Mouse (Mus musculus): Measurements from ENCODE around the gene Trappc6b. TPM values are rescaled to one million over a fixed set of nuclear protein-coding genes. Genes with fewer than 3 reads are reported as not detected.
"Not testable (repeated sequence)": the region's sequence is repeated elsewhere in the genome, so short reads cannot be mapped to it uniquely, and the experiment has no call there.

The Trappc6b gene
- polyA plus RNA-seq, 1 experiment from 2014 or later: 90.5 TPM

DNA sequence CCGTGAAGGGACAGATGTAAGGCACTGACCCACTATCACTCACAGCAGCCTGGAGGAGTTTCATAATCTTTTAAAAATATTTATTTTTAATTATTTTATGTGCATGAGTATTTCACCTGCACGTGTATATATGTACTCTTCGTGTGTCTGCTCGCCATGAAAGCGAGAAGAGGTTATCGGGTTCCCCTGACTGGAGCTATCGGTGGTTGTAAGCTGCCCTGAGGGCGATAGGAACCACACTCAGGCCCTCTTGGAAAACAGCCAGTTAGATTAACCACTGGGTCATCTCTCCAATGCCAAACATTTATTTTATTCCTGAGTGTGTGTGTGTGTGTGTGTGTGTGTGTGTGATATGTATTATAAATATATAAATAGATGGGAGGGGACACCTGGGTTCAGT, 3.6 kb upstream of the Trappc6b start:
- H3K4me3 ChIP-seq (replicated peaks; ENCODE audit: low read length): no peak overlapping the region
- 83% methylated on average over 8 of the region's 8 CpGs for WGBS
- peaks cover 12% of the 10 kb centered on the region for H3K4me1 ChIP-seq (ENCODE audit: control insufficient read depth, insufficient read depth, low read length)
- no peak for ATAC-seq (ENCODE audit: insufficient read depth, low FRiP score)
- peaks cover 10% of the 10 kb centered on the region; the same call in 1 of the 2 replicates for H3K36me3 ChIP-seq (ENCODE audit: control insufficient read depth, insufficient read depth, low read length)
- H3K4me2 ChIP-seq (ENCODE audit: low read depth, low read length): no peak overlapping the region
- H3K27ac ChIP-seq (ENCODE audit: low read length): no peak overlapping the region
- H3K9ac ChIP-seq (ENCODE audit: low read length): no peak overlapping the region
- H3K9me3 ChIP-seq (replicated peaks; ENCODE audit: control insufficient read depth, low read length): no peaks in the 10 kb centered on the region
- no peaks in the 10 kb centered on the region for H3K27me3 ChIP-seq (ENCODE audit: control insufficient read depth, insufficient read depth, low read length)

DNA sequence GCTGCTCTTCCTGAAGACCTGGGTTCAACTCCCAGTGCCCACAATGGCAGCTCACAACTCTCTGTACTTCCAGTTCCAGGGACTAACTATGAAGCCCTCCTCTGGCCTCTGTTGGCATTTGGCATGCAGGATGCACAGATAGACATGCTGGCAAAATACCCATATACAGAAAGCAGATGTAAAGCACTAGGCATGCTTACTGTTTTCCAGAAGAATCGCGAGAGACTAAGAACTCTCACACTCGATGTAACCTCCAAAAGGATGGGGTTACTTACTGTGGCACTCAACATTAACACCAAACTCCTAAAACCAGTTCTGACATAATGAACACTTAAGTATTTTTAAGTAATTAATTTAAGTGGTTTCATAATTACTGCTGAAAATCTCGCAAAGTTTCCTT, 950 bp downstream of the Trappc6b start:
- H3K4me1 ChIP-seq (ENCODE audit: control insufficient read depth, insufficient read depth, low read length): peaks cover 10% of the 10 kb centered on the region; the same call in 1 of the 2 replicates
- H3K9me3 ChIP-seq (replicated peaks; ENCODE audit: control insufficient read depth, low read length): 0 out of 2 replicates have a peak, but pooled peaks cover 4% of the 10 kb centered on the region
- peak overlapping the region; percentile 77 for H3K4me3 ChIP-seq (replicated peaks; ENCODE audit: low read length)
- 50% methylated on average over 4 of the region's 4 CpGs for WGBS
- no peaks in the 10 kb centered on the region for H3K27me3 ChIP-seq (ENCODE audit: control insufficient read depth, insufficient read depth, low read length)
- peak overlapping the region; percentile 98 for H3K9ac ChIP-seq (ENCODE audit: low read length)
- peaks cover 12% of the 10 kb centered on the region for H3K36me3 ChIP-seq (ENCODE audit: control insufficient read depth, insufficient read depth, low read length)
- peak overlapping the region; percentile 65 for H3K4me2 ChIP-seq (ENCODE audit: low read depth, low read length)
- peak overlapping the region; percentile 86; the same call in 1 of the 2 replicates for H3K27ac ChIP-seq (ENCODE audit: low read length)
- ATAC-seq (ENCODE audit: insufficient read depth, low FRiP score): no peak

DNA sequence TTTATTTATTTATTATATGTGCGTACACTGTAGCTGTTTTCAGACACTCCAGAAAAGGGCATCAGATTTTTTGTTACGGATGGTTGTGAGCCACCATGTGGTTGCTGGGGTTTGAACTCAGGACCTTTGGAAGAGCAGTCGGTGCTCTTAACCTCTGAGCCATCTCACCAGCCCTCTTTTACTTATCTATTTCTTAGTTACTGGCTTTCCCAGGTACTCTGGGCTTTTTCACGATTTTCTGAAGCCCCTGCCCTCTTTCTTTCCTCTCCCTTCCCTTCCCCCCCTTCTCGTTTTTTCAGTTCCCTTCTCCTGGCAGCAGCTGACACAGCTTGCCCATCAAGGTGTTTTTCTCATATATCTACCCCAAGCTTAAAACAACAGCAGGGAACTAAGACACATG, 3.0 kb downstream of the Trappc6b start:
- H3K36me3 ChIP-seq (ENCODE audit: control insufficient read depth, insufficient read depth, low read length): peaks cover 12% of the 10 kb centered on the region
- not testable (repeated sequence) for H3K9ac ChIP-seq (ENCODE audit: low read length); H3K9me3 ChIP-seq (replicated peaks; ENCODE audit: control insufficient read depth, low read length); H3K4me2 ChIP-seq (ENCODE audit: low read depth, low read length); H3K4me3 ChIP-seq (replicated peaks; ENCODE audit: low read length); ATAC-seq (ENCODE audit: insufficient read depth, low FRiP score); H3K4me1 ChIP-seq (ENCODE audit: control insufficient read depth, insufficient read depth, low read length); H3K27me3 ChIP-seq (ENCODE audit: control insufficient read depth, insufficient read depth, low read length); H3K27ac ChIP-seq (ENCODE audit: low read length)
- WGBS: 82% methylated on average over 5 of the region's 5 CpGs

DNA sequence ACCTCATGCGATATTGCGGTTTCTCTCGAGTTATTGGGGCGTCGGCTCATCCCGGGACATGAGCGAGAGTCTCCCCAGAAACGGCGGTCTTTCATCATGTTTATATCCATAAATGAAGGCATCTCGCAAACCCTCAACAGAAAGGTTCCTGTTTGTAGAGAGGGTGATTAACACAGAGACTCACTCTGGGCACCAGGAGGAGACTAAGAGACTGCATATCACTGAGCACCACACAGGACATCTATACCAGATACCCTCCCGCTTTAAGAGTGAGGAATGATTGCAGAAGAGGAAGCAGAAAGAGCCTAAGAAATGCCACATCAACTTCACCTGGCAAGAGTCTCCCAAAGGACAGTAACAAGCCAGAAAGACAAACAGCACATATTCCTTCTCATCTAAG, 5.0 kb downstream of the Trappc6b start:
- peaks cover 12% of the 10 kb centered on the region for H3K36me3 ChIP-seq (ENCODE audit: control insufficient read depth, insufficient read depth, low read length)
- peaks cover 10% of the 10 kb centered on the region; the same call in 1 of the 2 replicates for H3K4me1 ChIP-seq (ENCODE audit: control insufficient read depth, insufficient read depth, low read length)
- H3K9me3 ChIP-seq (replicated peaks; ENCODE audit: control insufficient read depth, low read length): 0 out of 2 replicates have a peak, but pooled peaks cover 4% of the 10 kb centered on the region
- no peaks in the 10 kb centered on the region for H3K27me3 ChIP-seq (ENCODE audit: control insufficient read depth, insufficient read depth, low read length)
- no peak overlapping the region for H3K27ac ChIP-seq (ENCODE audit: low read length)
- no peak overlapping the region for H3K9ac ChIP-seq (ENCODE audit: low read length)
- WGBS: 96% methylated on average over 11 of the region's 11 CpGs
- no peak overlapping the region for H3K4me3 ChIP-seq (replicated peaks; ENCODE audit: low read length)
- ATAC-seq (ENCODE audit: insufficient read depth, low FRiP score): no peak
- no peak overlapping the region for H3K4me2 ChIP-seq (ENCODE audit: low read depth, low read length)

DNA sequence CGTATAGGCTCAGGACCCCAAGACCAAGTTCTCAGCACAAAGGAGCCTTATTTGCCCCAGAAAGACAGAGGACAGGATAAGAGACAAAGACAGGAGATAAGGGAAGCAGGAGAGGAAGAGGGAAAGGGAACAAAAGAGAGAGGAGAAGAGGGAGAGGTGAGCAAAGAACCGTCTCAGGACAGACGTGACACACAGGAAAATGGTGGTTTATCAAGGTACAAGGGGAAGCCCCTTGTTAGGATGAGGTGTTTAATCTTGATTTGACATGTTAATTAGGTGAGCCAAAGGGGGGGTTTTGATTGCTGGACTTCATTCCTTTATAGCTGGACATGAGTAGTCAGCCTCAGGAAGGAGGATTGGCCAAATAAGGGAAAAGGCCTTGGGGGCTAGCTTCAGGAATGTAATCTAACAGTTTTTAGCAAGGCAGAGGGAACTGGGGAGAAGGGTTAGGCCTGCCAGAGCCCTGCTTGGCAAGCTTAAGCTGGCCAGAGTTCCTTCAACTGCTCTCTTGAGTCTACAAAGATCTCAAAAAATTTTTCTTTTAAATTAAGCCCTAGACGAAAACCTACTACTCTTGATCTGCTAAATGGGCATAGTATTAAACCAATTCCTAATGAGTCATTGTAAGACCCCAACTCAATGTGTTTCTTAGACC, 5.9 kb downstream of the Trappc6b start:
- H3K9me3 ChIP-seq (replicated peaks; ENCODE audit: control insufficient read depth, low read length): 0 out of 2 replicates have a peak, but pooled peaks cover 4% of the 10 kb centered on the region
- no peak overlapping the region for H3K4me3 ChIP-seq (replicated peaks; ENCODE audit: low read length)
- no peak for ATAC-seq (ENCODE audit: insufficient read depth, low FRiP score)
- no peaks in the 10 kb centered on the region for H3K27me3 ChIP-seq (ENCODE audit: control insufficient read depth, insufficient read depth, low read length)
- peaks cover 12% of the 10 kb centered on the region for H3K36me3 ChIP-seq (ENCODE audit: control insufficient read depth, insufficient read depth, low read length)
- H3K27ac ChIP-seq (ENCODE audit: low read length): no peak overlapping the region
- peaks cover 9% of the 10 kb centered on the region; the same call in 1 of the 2 replicates for H3K4me1 ChIP-seq (ENCODE audit: control insufficient read depth, insufficient read depth, low read length)
- no peak overlapping the region for H3K9ac ChIP-seq (ENCODE audit: low read length)
- H3K4me2 ChIP-seq (ENCODE audit: low read depth, low read length): no peak overlapping the region
- WGBS: 72% methylated on average over 4 of the region's 4 CpGs

DNA sequence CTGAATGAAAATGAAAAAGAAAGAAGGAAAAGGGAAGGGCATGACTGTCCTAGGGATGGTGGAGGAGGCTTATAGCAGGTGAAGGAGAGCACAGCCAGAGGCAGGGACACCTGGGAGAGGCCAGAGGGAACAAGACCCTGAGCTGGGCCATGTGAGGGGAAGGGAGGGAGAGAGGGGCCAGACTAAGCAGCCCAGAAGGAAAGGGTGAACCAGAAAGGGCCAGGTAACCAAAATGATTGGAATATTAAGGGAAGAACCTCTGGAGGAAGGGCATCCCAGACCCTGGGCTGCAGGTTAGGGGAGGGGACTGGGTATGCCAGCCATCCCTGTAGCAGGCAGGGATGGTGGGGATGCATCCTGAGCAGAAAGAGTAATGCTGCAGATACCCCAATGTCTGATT, 7.3 kb downstream of the Trappc6b start:
- no peak overlapping the region for H3K9ac ChIP-seq (ENCODE audit: low read length)
- 0 out of 2 replicates have a peak, but pooled peaks cover 4% of the 10 kb centered on the region for H3K9me3 ChIP-seq (replicated peaks; ENCODE audit: control insufficient read depth, low read length)
- peaks cover 12% of the 10 kb centered on the region for H3K36me3 ChIP-seq (ENCODE audit: control insufficient read depth, insufficient read depth, low read length)
- ATAC-seq (ENCODE audit: insufficient read depth, low FRiP score): no peak
- H3K4me2 ChIP-seq (ENCODE audit: low read depth, low read length): no peak overlapping the region
- H3K4me1 ChIP-seq (ENCODE audit: control insufficient read depth, insufficient read depth, low read length): 0 out of 2 replicates have a peak, but pooled peaks cover under 1% of the 10 kb centered on the region
- H3K27me3 ChIP-seq (ENCODE audit: control insufficient read depth, insufficient read depth, low read length): no peaks in the 10 kb centered on the region
- H3K27ac ChIP-seq (ENCODE audit: low read length): no peak overlapping the region
- H3K4me3 ChIP-seq (replicated peaks; ENCODE audit: low read length): no peak overlapping the region

DNA sequence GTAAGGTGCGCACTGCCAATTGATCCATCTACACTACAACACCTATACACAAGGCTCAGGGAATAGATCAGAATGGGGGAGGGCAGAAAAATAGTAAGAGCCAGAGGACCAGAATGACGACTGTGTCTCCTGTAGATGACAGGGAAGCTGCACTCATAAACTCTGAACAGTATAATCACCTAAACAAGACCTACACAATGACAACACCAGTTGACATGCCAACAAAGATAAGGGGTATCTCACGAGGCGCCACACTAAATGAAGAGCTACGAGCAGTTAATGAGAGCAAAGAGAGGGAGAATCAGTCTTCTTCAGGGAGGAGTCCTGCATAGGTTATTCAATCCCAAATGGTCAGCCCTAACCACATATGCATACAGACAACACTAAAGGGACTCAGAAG, 8.1 kb downstream of the Trappc6b start:
- peaks cover 13% of the 10 kb centered on the region for H3K36me3 ChIP-seq (ENCODE audit: control insufficient read depth, insufficient read depth, low read length)
- H3K4me3 ChIP-seq (replicated peaks; ENCODE audit: low read length): no peak overlapping the region
- 0 out of 2 replicates have a peak, but pooled peaks cover 4% of the 10 kb centered on the region for H3K9me3 ChIP-seq (replicated peaks; ENCODE audit: control insufficient read depth, low read length)
- 90% methylated on average over 5 of the region's 5 CpGs for WGBS
- no peaks in the 10 kb centered on the region for H3K27me3 ChIP-seq (ENCODE audit: control insufficient read depth, insufficient read depth, low read length)
- H3K4me2 ChIP-seq (ENCODE audit: low read depth, low read length): no peak overlapping the region
- no peaks in the 10 kb centered on the region for H3K4me1 ChIP-seq (ENCODE audit: control insufficient read depth, insufficient read depth, low read length)
- no peak for ATAC-seq (ENCODE audit: insufficient read depth, low FRiP score)
- no peak overlapping the region for H3K27ac ChIP-seq (ENCODE audit: low read length)
- H3K9ac ChIP-seq (ENCODE audit: low read length): no peak overlapping the region

DNA sequence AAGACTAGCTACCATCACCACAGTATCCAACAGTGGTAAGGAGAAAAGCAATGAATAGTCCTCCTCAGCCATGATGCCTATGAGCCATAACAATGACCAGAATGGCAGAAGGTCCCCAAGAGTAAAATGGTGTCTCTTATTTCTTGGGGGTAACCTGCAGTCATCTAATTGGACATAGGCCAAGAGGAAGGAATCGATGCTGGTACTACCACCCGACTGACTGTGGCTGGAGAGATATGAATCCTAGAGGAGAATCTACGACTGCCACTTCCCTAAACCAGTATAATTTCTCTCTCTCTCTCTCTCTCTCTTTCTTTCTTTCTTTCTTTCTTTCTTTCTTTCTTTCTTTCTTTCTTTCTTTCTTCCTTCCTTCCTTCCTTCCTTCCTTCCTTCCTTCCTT, 8.8 kb downstream of the Trappc6b start:
- no peak overlapping the region for H3K4me2 ChIP-seq (ENCODE audit: low read depth, low read length)
- H3K27me3 ChIP-seq (ENCODE audit: control insufficient read depth, insufficient read depth, low read length): no peaks in the 10 kb centered on the region
- no peak for ATAC-seq (ENCODE audit: insufficient read depth, low FRiP score)
- no peak overlapping the region for H3K9ac ChIP-seq (ENCODE audit: low read length)
- no peak overlapping the region for H3K27ac ChIP-seq (ENCODE audit: low read length)
- peaks cover 14% of the 10 kb centered on the region for H3K36me3 ChIP-seq (ENCODE audit: control insufficient read depth, insufficient read depth, low read length)
- H3K4me3 ChIP-seq (replicated peaks; ENCODE audit: low read length): no peak overlapping the region
- WGBS: 89% methylated on average over 3 of the region's 3 CpGs
- H3K4me1 ChIP-seq (ENCODE audit: control insufficient read depth, insufficient read depth, low read length): no peaks in the 10 kb centered on the region
- H3K9me3 ChIP-seq (replicated peaks; ENCODE audit: control insufficient read depth, low read length): 0 out of 2 replicates have a peak, but pooled peaks cover 4% of the 10 kb centered on the region

DNA sequence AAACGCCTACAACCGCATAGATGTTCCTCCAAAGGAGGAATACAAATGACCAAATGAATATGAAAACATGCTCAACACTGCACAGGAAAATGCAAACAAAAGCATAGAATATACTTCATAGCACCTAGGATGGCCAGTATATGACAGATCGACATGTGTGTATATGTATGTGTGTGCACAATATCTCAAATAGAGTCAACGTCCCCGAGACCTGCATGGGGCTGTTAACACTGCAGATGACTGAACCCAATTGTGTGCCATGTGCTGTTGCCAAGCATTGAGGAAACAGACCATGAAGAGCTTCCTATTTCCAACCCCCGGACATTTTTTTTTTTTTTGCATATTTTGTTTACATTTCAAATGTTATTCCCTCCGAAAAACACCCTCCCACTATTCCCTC, 20.4 kb downstream of the Trappc6b start:
- Histone ChIP-seq H3K4me1 (ENCODE audit: control insufficient read depth, insufficient read depth, low read length) (no peaks in the 10 kb centered on the region), H3K4me2 (ENCODE audit: low read depth, low read length) (no peak overlapping the region), H3K27me3 (ENCODE audit: control insufficient read depth, insufficient read depth, low read length) (no peaks in the 10 kb centered on the region), H3K36me3 (ENCODE audit: control insufficient read depth, insufficient read depth, low read length) (0 out of 2 replicates have a peak, but pooled peaks cover 6% of the 10 kb centered on the region), H3K27ac (ENCODE audit: low read length) (peak overlapping the region; percentile 53; the same call in 1 of the 2 replicates), H3K9ac (ENCODE audit: low read length) (no peak overlapping the region), H3K4me3 (replicated peaks; ENCODE audit: low read length) (no peak overlapping the region), H3K9me3 (replicated peaks; ENCODE audit: control insufficient read depth, low read length) (no peaks in the 10 kb centered on the region)
- 25% methylated on average over 7 of the region's 7 CpGs for WGBS
- ATAC-seq (ENCODE audit: insufficient read depth, low FRiP score): no peak

All from stomach, embryonic 16.5 days (tissue).